Mouse (Mus musculus) heart, adult 2 months (tissue): ENCODE results near the gene Isx.

Experiments
- CTCF ChIP-seq: fragments of 200-600 bp; IDR thresholded peaks from 2 replicates; pipeline ENCODE4 v1.8.1; 2022; ENCODE audit warnings: antibody characterized with exemption, mild to moderate bottlenecking, moderate library complexity
- POLR2A ChIP-seq: fragments of 200-500 bp; IDR thresholded peaks from 2 replicates; pipeline ENCODE4 v1.6.1; 2011; ENCODE audit warnings: mild to moderate bottlenecking, low read depth, low read length, control low read depth; ENCODE audit not compliant: insufficient read depth

GRCm38 (mm10) chr8:74910708-74911107, 37.7 kb downstream of the Isx start:
- no peak for TF ChIP-seq CTCF
- TF ChIP-seq POLR2A = no peak
